Mouse (Mus musculus) MEL (cell line): Measurements from ENCODE around the gene Slc6a20b. TPM values are rescaled to one million over a fixed set of nuclear protein-coding genes. Genes with fewer than 3 reads are reported as not detected.

Experiments used
- DNase-seq: peaks from one replicate; pipeline ENCODE4 v3.0.0; 2011; ENCODE audit warnings: low read depth, low spot score
- H3K27ac ChIP-seq: 2 replicates; pipeline ENCODE4 v1.5.1; 2012; ENCODE audit warnings: low read depth, mild to moderate bottlenecking, control low read depth, low read length, moderate library complexity; ENCODE audit not compliant: control insufficient read depth
- H3K27me3 ChIP-seq, 2 experiments: fragments of 150-350 bp in 1 of 2; sonication (generic) in 1 of 2; 2 replicates each; pipeline ENCODE4 v1.6.1; 2012; ENCODE audit warnings: low read length in 2 of 2, mild to moderate bottlenecking in 2 of 2, improper control_type of control experiment in 1 of 2, moderate library complexity in 1 of 2; ENCODE audit not compliant: insufficient read depth in 2 of 2, control insufficient read depth in 1 of 2
- H3K36me3 ChIP-seq, 2 experiments: 2 replicates each; pipeline ENCODE4 v1.6.1; 2012 to 2014; ENCODE audit warnings: low read length in 2 of 2, improper control_type of control experiment in 1 of 2, inconsistent platforms in 1 of 2, mild to moderate bottlenecking in 1 of 2; ENCODE audit not compliant: insufficient read depth in 2 of 2, control insufficient read depth in 1 of 2
- H3K4me1 ChIP-seq, 2 experiments: fragments of 150-350 bp in 1 of 2; sonication (generic) in 1 of 2; 2 replicates each; pipeline ENCODE4 v1.6.1; 2012; ENCODE audit warnings: low read length in 2 of 2, improper control_type of control experiment in 1 of 2, mild to moderate bottlenecking in 1 of 2; ENCODE audit not compliant: insufficient read depth in 2 of 2, control insufficient read depth in 1 of 2
- H3K4me3 ChIP-seq, 2 experiments: fragments of 150-350 bp in 1 of 2; sonication (generic) in 1 of 2; 2 replicates each; pipeline ENCODE4 v1.5.1; 2012; ENCODE audit warnings: low read depth in 2 of 2, low read length in 2 of 2, mild to moderate bottlenecking in 2 of 2, moderate library complexity in 2 of 2, control low read depth in 1 of 2, improper control_type of control experiment in 1 of 2; ENCODE audit not compliant: control insufficient read depth in 1 of 2, insufficient read depth in 1 of 2
- H3K79me2 ChIP-seq: 2 replicates; pipeline ENCODE4 v1.6.1; 2012; ENCODE audit warnings: mild to moderate bottlenecking, low read length, moderate library complexity; ENCODE audit not compliant: control insufficient read depth, poor library complexity, insufficient read depth
- H3K9ac ChIP-seq: 2 replicates; pipeline ENCODE4 v1.6.1; 2012; ENCODE audit warnings: low read depth, mild to moderate bottlenecking, control low read depth, low read length, moderate library complexity; ENCODE audit not compliant: control insufficient read depth, poor library complexity, severe bottlenecking
- H3K9me3 ChIP-seq: fragments of 150-350 bp; sonication (generic); replicated peaks from 2 replicates; pipeline ENCODE4 v1.6.1; 2012; ENCODE audit warnings: mild to moderate bottlenecking, low read length, improper control_type of control experiment, moderate library complexity; ENCODE audit not compliant: insufficient read depth
- BHLHE40 ChIP-seq: IDR thresholded peaks from 2 replicates; pipeline ENCODE4 v1.6.1; 2012; ENCODE audit warnings: low read depth, mild to moderate bottlenecking, inconsistent platforms, low read length, improper control_type of control experiment, borderline replicate concordance
- CHD1 ChIP-seq: IDR thresholded peaks from 2 replicates; pipeline ENCODE4 v1.6.1; 2012; ENCODE audit warnings: low read depth, mild to moderate bottlenecking, inconsistent platforms, low read length, improper control_type of control experiment
- CTCF ChIP-seq, 3 experiments: IDR thresholded peaks in 2 of 3; conservative IDR thresholded peaks in 1 of 3; 2 replicates each; pipeline ENCODE4 v1.5.1; 2011 to 2012; ENCODE audit warnings: low read length in 3 of 3, low read depth in 2 of 3, mild to moderate bottlenecking in 2 of 3, improper control_type of control experiment in 1 of 3, inconsistent platforms in 1 of 3, mixed read lengths in 1 of 3, moderate library complexity in 1 of 3; ENCODE audit not compliant: control insufficient read depth in 1 of 3, insufficient read depth in 1 of 3, poor library complexity in 1 of 3, severe bottlenecking in 1 of 3
- ELF1 ChIP-seq: IDR thresholded peaks from 2 replicates; pipeline ENCODE4 v1.6.1; 2014; ENCODE audit warnings: low read depth, mild to moderate bottlenecking, inconsistent platforms, low read length, improper control_type of control experiment, moderate library complexity
- EP300 ChIP-seq, 2 experiments: IDR thresholded peaks; 2 replicates each; pipeline ENCODE4 v1.6.1; 2011; ENCODE audit warnings: improper control_type of control experiment in 2 of 2, low read length in 2 of 2, low read depth in 1 of 2, mild to moderate bottlenecking in 1 of 2
- ETS1 ChIP-seq: IDR thresholded peaks from 2 replicates; pipeline ENCODE4 v1.6.1; 2012; ENCODE audit warnings: low read depth, mild to moderate bottlenecking, inconsistent platforms, low read length, improper control_type of control experiment, moderate library complexity
- GABPA ChIP-seq: IDR thresholded peaks from 2 replicates; pipeline ENCODE4 v1.6.1; 2012; ENCODE audit warnings: low read depth, mild to moderate bottlenecking, inconsistent platforms, low read length, improper control_type of control experiment, moderate library complexity
- GATA1 ChIP-seq: IDR thresholded peaks from 2 replicates; pipeline ENCODE4 v1.6.1; 2011; ENCODE audit warnings: low read depth, low read length, improper control_type of control experiment
- JUND ChIP-seq: IDR thresholded peaks from 2 replicates; pipeline ENCODE4 v1.6.1; 2011; ENCODE audit warnings: low read depth, mild to moderate bottlenecking, improper control_type of control experiment, low read length
- KAT2A ChIP-seq: conservative IDR thresholded peaks from 2 replicates; pipeline ENCODE4 v1.6.1; 2012; ENCODE audit warnings: low read depth, low read length, improper control_type of control experiment, inconsistent platforms
- MAFK ChIP-seq: IDR thresholded peaks from 2 replicates; pipeline ENCODE4 v1.6.1; 2011; ENCODE audit warnings: low read depth, mild to moderate bottlenecking, low read length, improper control_type of control experiment, borderline replicate concordance
- MAX ChIP-seq: IDR thresholded peaks from 2 replicates; pipeline ENCODE4 v1.6.1; 2011; ENCODE audit warnings: low read length, improper control_type of control experiment
- MEF2A ChIP-seq: IDR thresholded peaks from 2 replicates; pipeline ENCODE4 v1.6.1; 2014; ENCODE audit warnings: low read depth, mild to moderate bottlenecking, inconsistent platforms, low read length, improper control_type of control experiment; ENCODE audit not compliant: poor library complexity, insufficient replicate concordance, severe bottlenecking; ENCODE audit errors: extremely low read depth
- MXI1 ChIP-seq: IDR thresholded peaks from 2 replicates; pipeline ENCODE4 v1.6.1; 2011; ENCODE audit warnings: mild to moderate bottlenecking, low read depth, low read length, improper control_type of control experiment
- MYB ChIP-seq: IDR thresholded peaks from 2 replicates; pipeline ENCODE4 v1.6.1; 2011; ENCODE audit warnings: mild to moderate bottlenecking, low read depth, low read length, improper control_type of control experiment
- MYC ChIP-seq: IDR thresholded peaks from 2 replicates; pipeline ENCODE4 v1.6.1; 2011; ENCODE audit warnings: low read depth, mild to moderate bottlenecking, low read length, improper control_type of control experiment, moderate library complexity
- NELFE ChIP-seq: IDR thresholded peaks from 2 replicates; pipeline ENCODE4 v1.6.1; 2011; ENCODE audit warnings: low read depth, low read length, improper control_type of control experiment
- NRF1 ChIP-seq: IDR thresholded peaks from 2 replicates; pipeline ENCODE4 v1.6.1; 2014; ENCODE audit warnings: low read depth, mild to moderate bottlenecking, inconsistent platforms, low read length, improper control_type of control experiment, moderate library complexity; ENCODE audit not compliant: poor library complexity, insufficient read depth, severe bottlenecking
- POLR2A ChIP-seq, 2 experiments: IDR thresholded peaks; 2 replicates each; pipeline ENCODE4 v1.6.1; 2011 to 2012; ENCODE audit warnings: low read length in 2 of 2, mild to moderate bottlenecking in 2 of 2, control low read depth in 1 of 2, improper control_type of control experiment in 1 of 2, low read depth in 1 of 2, moderate library complexity in 1 of 2; ENCODE audit not compliant: control insufficient read depth in 1 of 2, insufficient read depth in 1 of 2, poor library complexity in 1 of 2
- POLR2AphosphoS2 ChIP-seq: IDR thresholded peaks from 2 replicates; pipeline ENCODE4 v1.6.1; 2011; ENCODE audit warnings: low read length, improper control_type of control experiment
- POLR2AphosphoS5 ChIP-seq: IDR thresholded peaks from 2 replicates; pipeline ENCODE4 v1.6.1; 2012; ENCODE audit warnings: low read depth, borderline replicate concordance, mild to moderate bottlenecking, inconsistent platforms, low read length, moderate library complexity, mixed read lengths
- RAD21 ChIP-seq: IDR thresholded peaks from 2 replicates; pipeline ENCODE4 v1.6.1; 2011; ENCODE audit warnings: mild to moderate bottlenecking, low read depth, low read length, improper control_type of control experiment
- RCOR1 ChIP-seq: IDR thresholded peaks from 2 replicates; pipeline ENCODE4 v1.6.1; 2012; ENCODE audit warnings: low read depth, mild to moderate bottlenecking, inconsistent platforms, low read length, improper control_type of control experiment
- SIN3A ChIP-seq: IDR thresholded peaks from 2 replicates; pipeline ENCODE4 v1.6.1; 2012; ENCODE audit warnings: low read length, improper control_type of control experiment, inconsistent platforms
- TAL1 ChIP-seq: IDR thresholded peaks from 2 replicates; pipeline ENCODE4 v1.6.1; 2012; ENCODE audit warnings: mild to moderate bottlenecking, inconsistent platforms, low read length, moderate library complexity, mixed read lengths
- TBP ChIP-seq: IDR thresholded peaks from 2 replicates; pipeline ENCODE4 v1.8.0; 2011; ENCODE audit warnings: low read depth, low read length, improper control_type of control experiment
- TCF12 ChIP-seq: IDR thresholded peaks from 2 replicates; pipeline ENCODE4 v1.6.1; 2014; ENCODE audit warnings: low read depth, mild to moderate bottlenecking, inconsistent platforms, low read length, improper control_type of control experiment, moderate library complexity
- USF1 ChIP-seq: IDR thresholded peaks from 2 replicates; pipeline ENCODE4 v1.6.1; 2014; ENCODE audit warnings: low read depth, mild to moderate bottlenecking, inconsistent platforms, low read length, improper control_type of control experiment, moderate library complexity
- ZC3H11A ChIP-seq: IDR thresholded peaks from 2 replicates; pipeline ENCODE4 v1.6.1; 2012; ENCODE audit warnings: low read depth, mild to moderate bottlenecking, inconsistent platforms, low read length, improper control_type of control experiment
- ZKSCAN1 ChIP-seq: IDR thresholded peaks from 2 replicates; pipeline ENCODE4 v1.6.1; 2012; ENCODE audit warnings: low read depth, mild to moderate bottlenecking, inconsistent platforms, low read length, improper control_type of control experiment, moderate library complexity
- ZNF384 ChIP-seq: IDR thresholded peaks from 2 replicates; pipeline ENCODE4 v1.6.1; 2012; ENCODE audit warnings: low read depth, mild to moderate bottlenecking, inconsistent platforms, low read length, improper control_type of control experiment
- polyA plus RNA-seq, 2 experiments: library from polyadenylated mRNA; stranded (reverse) in 1 of 2; unstranded in 1 of 2; fragments of >175 nt in 1 of 2; fragments of >200 nt in 1 of 2; gene quantifications; 2 replicates each; pipeline versions ENCODE4 v1.2.1 to v1.2.4; 2012; ENCODE audit warnings: low replicate concordance in 2 of 2, low read depth in 1 of 2; ENCODE audit not compliant: insufficient read length in 2 of 2, insufficient read depth in 1 of 2, missing spikeins in 1 of 2
- total RNA-seq: library from RNA; depleted of rRNA; stranded (reverse); fragments of 300-350 nt; gene quantifications from 2 replicates; pipeline ENCODE4 v1.2.3, GENCODE M21; 2012

Gene Slc6a20b
- total and polyA plus RNA-seq, 3 experiments: 0.01 to 0.35 TPM; not detected in 1

DNA sequence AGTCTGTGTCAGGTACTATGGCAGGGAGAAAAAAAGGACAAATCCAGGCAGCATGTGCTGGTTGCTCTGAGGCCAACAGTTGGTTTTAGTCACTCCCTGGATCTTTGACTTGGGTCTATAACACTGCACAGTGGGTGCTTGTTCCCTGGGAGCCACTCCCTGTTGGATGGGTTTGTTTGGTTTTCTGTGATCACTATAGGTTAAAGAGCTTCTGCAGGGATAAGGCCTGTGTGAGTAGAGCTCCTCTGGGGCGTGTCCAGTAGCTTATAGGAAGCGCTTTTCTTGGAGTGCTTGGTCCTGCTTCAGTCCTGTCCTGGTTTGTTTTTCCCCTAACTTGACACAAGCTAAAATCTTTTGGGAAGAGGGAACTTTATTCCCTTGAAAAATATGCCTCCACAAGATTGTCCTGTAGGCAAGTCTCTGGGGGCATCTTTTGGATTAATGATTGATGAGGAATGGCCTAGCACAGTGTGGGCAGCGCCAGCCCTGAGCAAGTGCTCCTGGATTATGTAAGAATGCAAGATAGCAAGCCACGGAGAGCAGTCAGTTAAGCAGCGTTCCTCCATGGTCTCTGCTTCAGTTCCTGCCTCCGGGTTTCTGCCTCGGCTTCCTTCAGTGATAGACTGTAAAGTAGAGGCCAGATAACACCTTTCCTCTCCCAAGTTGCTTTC lies 43.0 kb downstream of the Slc6a20b start:
- DNase-seq: peak; percentile 31
- Histone ChIP-seq H3K9ac (no peak overlapping the region), H3K27me3 (no peaks in the 10 kb centered on the region), H3K4me3 (peak overlapping the region in 1 of 2 experiments; percentile 15; a peak in 1 of 4 replicates), H3K79me2 (no peaks in the 10 kb centered on the region), H3K4me1 (peaks cover 11 to 12% of the 10 kb centered on the region in 2 experiments)
- TF ChIP-seq MYC (no peak), SIN3A (no peak), GATA1 (peak; percentile 43), MAX (no peak), MAFK (no peak), TBP (no peak), ZC3H11A (no peak), ZKSCAN1 (0 out of 2 replicates have a peak, but pooled peaks have one; percentile 41), TAL1 (no peak), TCF12 (0 out of 2 replicates have a peak, but pooled peaks have one; percentile 27), CHD1 (no peak), POLR2A (IDR thresholded peaks at IDR 0.05; ENCODE audit: control insufficient read depth in 1 of 2, insufficient read depth in 1 of 2, low read depth in 1 of 2, low read length in 2 of 2, poor library complexity in 1 of 2) (no peak), CTCF (IDR thresholded peaks at IDR 0.05 in 2 of 3, conservative IDR thresholded peaks at IDR 0.05 in 1 of 3; ENCODE audit: control insufficient read depth in 1 of 3, insufficient read depth in 1 of 3, low read depth in 2 of 3, low read length in 3 of 3, poor library complexity in 1 of 3, severe bottlenecking in 1 of 3) (no peak), KAT2A (no peak), MXI1 (no peak), ZNF384 (no peak), RAD21 (no peak), ELF1 (no peak; the same call in 1 of the 2 replicates), RCOR1 (0 out of 2 replicates have a peak, but pooled peaks have one; percentile 33), MYB (peak; percentile 50; the same call in 1 of the 2 replicates), MEF2A (no peak), BHLHE40 (no peak), JUND (no peak), NRF1 (no peak), POLR2AphosphoS2 (no peak), ETS1 (no peak), GABPA (no peak), USF1 (no peak), POLR2AphosphoS5 (no peak), NELFE (no peak), EP300 (IDR thresholded peaks at IDR 0.05; ENCODE audit: low read depth in 1 of 2, low read length in 2 of 2) (peak; percentile 41 to 66)
- TF ChIP-seq, all 39 proteins: peak for 6
- Histone ChIP-seq H3K27ac (peak overlapping the region; percentile 46; the same call in 1 of the 2 replicates), H3K9me3 (no peaks in the 10 kb centered on the region), H3K36me3 (peaks cover 10 to 14% of the 10 kb centered on the region in 2 experiments)
